Comparison of ENCODE assay signal across 22 mouse cellular contexts in the genomic region with DNA sequence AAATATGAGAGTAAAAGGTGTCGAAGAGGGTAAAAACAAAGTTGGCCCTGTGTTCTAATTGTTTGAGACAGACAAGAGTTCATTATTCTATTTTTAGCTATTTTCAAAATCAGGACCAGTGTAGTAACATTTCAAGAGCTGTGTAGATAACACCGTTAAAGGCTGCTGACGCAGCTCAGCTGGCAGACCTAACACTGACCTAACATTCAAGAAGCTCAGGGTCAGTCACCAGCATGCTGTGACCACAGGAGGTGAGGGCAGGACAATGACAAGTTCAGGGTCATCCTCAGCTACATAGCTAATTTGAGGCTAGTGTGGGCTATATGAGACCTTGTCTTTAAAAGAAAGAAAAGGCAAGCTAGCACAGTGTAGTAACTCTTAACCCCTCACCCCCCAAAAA.
A peak's percentile ranks its signal among the peaks of the same experiment; 100 is the strongest.
DNase-seq lines count a peak whose midpoint lies in the region; ATAC-seq and TF ChIP-seq lines count a peak whose summit lies in the region.
"Had no signal": no experiment of that assay in that cellular context is flagged by ENCODE, and none has a peak within 500 bp of the region (broad histone marks: within the 10 kb centered on the region; RNA-seq: fewer than 3 reads in every experiment).

No protein-coding gene starts in this region.

- no peak overlapping the region for H3K4me3 ChIP-seq in heart, postnatal 0 days (ENCODE audit: low read depth, low read length)
- H3K4me3 ChIP-seq in intestine, embryonic 16.5 days (ENCODE audit: low read length) = no peak overlapping the region
- H3K4me3 ChIP-seq: embryonic facial prominence, embryonic 15.5 days; forebrain, embryonic 10.5 days; hindbrain, embryonic 12.5 days; intestine, embryonic 15.5 days; liver, embryonic 12.5 days; midbrain, embryonic 12.5 days had no signal

- no peak overlapping the region for H3K9ac ChIP-seq in heart, postnatal 0 days (replicated peaks; ENCODE audit: low read depth, low read length)
- no peak overlapping the region for H3K9ac ChIP-seq in intestine, embryonic 16.5 days (ENCODE audit: low read depth, low read length)
- H3K9ac ChIP-seq: embryonic facial prominence, embryonic 15.5 days; hindbrain, embryonic 12.5 days; intestine, embryonic 15.5 days; liver, embryonic 12.5 days; lung, embryonic 14.5 days; midbrain, embryonic 12.5 days had no signal

- no peaks in the 10 kb centered on the region for H3K36me3 ChIP-seq in heart, postnatal 0 days (replicated peaks; ENCODE audit: control insufficient read depth, insufficient read depth, low read length)
- H3K36me3 ChIP-seq in intestine, embryonic 16.5 days (ENCODE audit: control insufficient read depth, insufficient read depth, low read length) = no peaks in the 10 kb centered on the region
- H3K36me3 ChIP-seq: embryonic facial prominence, embryonic 15.5 days; forebrain, embryonic 10.5 days; hindbrain, embryonic 12.5 days; intestine, embryonic 15.5 days; liver, embryonic 12.5 days; midbrain, embryonic 12.5 days had no signal

- 23% methylated on average over 3 of the region's 3 CpGs for WGBS in heart, postnatal 0 days
- WGBS in intestine, embryonic 16.5 days = 76% methylated on average over 3 of the region's 3 CpGs

- H3K9me3 ChIP-seq in heart, postnatal 0 days (replicated peaks; ENCODE audit: control insufficient read depth, low read length) = no peaks in the 10 kb centered on the region
- no peaks in the 10 kb centered on the region for H3K9me3 ChIP-seq in intestine, embryonic 16.5 days (ENCODE audit: control insufficient read depth, low read length)
- H3K9me3 ChIP-seq: embryonic facial prominence, embryonic 15.5 days; forebrain, embryonic 10.5 days; hindbrain, embryonic 12.5 days; intestine, embryonic 15.5 days; liver, embryonic 12.5 days; midbrain, embryonic 12.5 days had no signal

- H3K27me3 ChIP-seq in heart, postnatal 0 days (ENCODE audit: control insufficient read depth, insufficient read depth, low read length) = no peaks in the 10 kb centered on the region
- H3K27me3 ChIP-seq in intestine, embryonic 16.5 days (replicated peaks; ENCODE audit: control insufficient read depth, insufficient read depth, low read length) = no peaks in the 10 kb centered on the region
- H3K27me3 ChIP-seq: CH12.LX; embryonic facial prominence, embryonic 15.5 days; hindbrain, embryonic 12.5 days; intestine, embryonic 15.5 days; liver, embryonic 12.5 days; midbrain, embryonic 12.5 days; Patski had no signal

- no peak for TF ChIP-seq CTCF in heart, postnatal 0 days (IDR thresholded peaks at IDR 0.05; ENCODE audit: low read depth)

- DNase-seq in adrenal gland, adult (ENCODE audit: inconsistent age in 2 of 2, low spot score in 1 of 2) = peak; percentile 51 to 79
- DNase-seq in adrenal gland, postnatal 4 days (ENCODE audit: low spot score in 2 of 2) = no peak
- DNase-seq in R1 (ENCODE audit: low read depth, low spot score) (peak; percentile 53), MN1 (ENCODE audit: low spot score) (no peak)
- DNase-seq in heart, adult 8-10 months (ENCODE audit: low spot score) = peak; percentile 43
- DNase-seq in heart, postnatal 0 days (ENCODE audit: low spot score) = peak; percentile 61
- no peak for DNase-seq in lung, postnatal 25 days (ENCODE audit: low spot score)
- DNase-seq: cerebellum, adult 9-11 months; embryo, embryonic 11 days; gastrocnemius, postnatal 10 days; left cerebral cortex, postnatal 4 days; lung, embryonic 14.5 days; right cerebral cortex, postnatal 25 days had no signal

- H3K4me2 ChIP-seq in heart, postnatal 0 days (ENCODE audit: low read depth, low read length) = no peak overlapping the region
- no peak overlapping the region for H3K4me2 ChIP-seq in intestine, embryonic 16.5 days (ENCODE audit: low read depth, low read length)
- H3K4me2 ChIP-seq: embryonic facial prominence, embryonic 15.5 days; hindbrain, embryonic 12.5 days; intestine, embryonic 15.5 days; liver, embryonic 12.5 days; lung, embryonic 14.5 days; midbrain, embryonic 12.5 days had no signal

- peak; percentile 86 for ATAC-seq in heart, postnatal 0 days (ENCODE audit: insufficient read depth, low read depth)
- no peak for ATAC-seq in intestine, embryonic 16.5 days
- ATAC-seq: intestine, embryonic 15.5 days; liver, embryonic 12.5 days; Patski had no signal

- no peak overlapping the region; the same call in 1 of the 2 replicates for H3K27ac ChIP-seq in heart, postnatal 0 days (ENCODE audit: low read depth)
- H3K27ac ChIP-seq in intestine, embryonic 16.5 days (ENCODE audit: low read length) = no peak overlapping the region
- H3K27ac ChIP-seq: embryonic facial prominence, embryonic 15.5 days; forebrain, embryonic 10.5 days; hindbrain, embryonic 12.5 days; intestine, embryonic 15.5 days; liver, embryonic 12.5 days; midbrain, embryonic 12.5 days had no signal

- TF ChIP-seq EP300 in heart, postnatal 0 days (IDR thresholded peaks at IDR 0.05; ENCODE audit: low read depth) = no peak

- peaks cover 11% of the 10 kb centered on the region; the same call in 1 of the 2 replicates for H3K4me1 ChIP-seq in heart, postnatal 0 days (ENCODE audit: control insufficient read depth, insufficient read depth)
- H3K4me1 ChIP-seq in intestine, embryonic 16.5 days (ENCODE audit: control insufficient read depth, insufficient read depth, low read length) = no peaks in the 10 kb centered on the region
- H3K4me1 ChIP-seq: hindbrain, embryonic 12.5 days; intestine, embryonic 15.5 days; liver, embryonic 12.5 days had no signal

Comparison
In these comparisons a context has a peak if more than half of its experiments do, and no peak if none do; other contexts are left out.
1. DNase-seq: peak in adrenal gland, adult (2 of 2), R1 (single experiment), heart, adult 8-10 months (single experiment) and heart, postnatal 0 days (single experiment); none in adrenal gland, postnatal 4 days (0 of 2), MN1 (single experiment) and lung, postnatal 25 days (single experiment).